Mouse (Mus musculus) bone marrow macrophage, adult 2 months (primary cell): ENCODE data around the gene Sumf1. TPM values are rescaled to one million over a fixed set of nuclear protein-coding genes. Genes with fewer than 3 reads are reported as not detected.

Experiments
- H3K27ac ChIP-seq: 2 replicates; pipeline ENCODE4 v1.5.1; 2012; ENCODE audit warnings: low read depth, low read length; ENCODE audit not compliant: insufficient read depth
- H3K4me1 ChIP-seq: 2 replicates; pipeline ENCODE4 v1.6.1; 2012; ENCODE audit warnings: low read length; ENCODE audit not compliant: control insufficient read depth, insufficient read depth
- H3K4me3 ChIP-seq: 2 replicates; pipeline ENCODE4 v1.5.1; 2012; ENCODE audit warnings: mild to moderate bottlenecking, low read length, moderate library complexity; ENCODE audit not compliant: insufficient read depth
- CTCF ChIP-seq: IDR thresholded peaks from 2 replicates; pipeline ENCODE4 v1.5.1; 2012; ENCODE audit warnings: low read depth, mild to moderate bottlenecking, low read length, moderate library complexity
- POLR2A ChIP-seq: IDR thresholded peaks from 2 replicates; pipeline ENCODE4 v1.6.1; 2012; ENCODE audit warnings: mild to moderate bottlenecking, low read depth, low read length, borderline replicate concordance
- polyA plus RNA-seq: library from polyadenylated mRNA; stranded (reverse); fragments of >200 nt; gene quantifications from 2 replicates; pipeline ENCODE4 v1.2.4, GENCODE M21; 2012; ENCODE audit not compliant: missing spikeins, insufficient read depth, insufficient read length

Sumf1 gene
- polyA plus RNA-seq, 1 experiment, result 62.7 TPM

GRCm38 (mm10) chr6:108098846-108099217 lies 86.5 kb downstream of the Sumf1 start:
- H3K4me1 ChIP-seq, result peaks cover 7% of the 10 kb centered on the region
- TF ChIP-seq CTCF (no peak), POLR2A (no peak)
- no peak overlapping the region for H3K4me3 ChIP-seq
- H3K27ac ChIP-seq, result no peak overlapping the region

GRCm38 (mm10) chr6:108098171-108098845 lies 87.1 kb downstream of the Sumf1 start:
- no peak for TF ChIP-seq POLR2A
- TF ChIP-seq CTCF, result no peak
- peaks cover 7% of the 10 kb centered on the region for H3K4me1 ChIP-seq
- no peak overlapping the region for H3K27ac ChIP-seq
- H3K4me3 ChIP-seq, result no peak overlapping the region

GRCm38 (mm10) chr6:108095445-108095844 lies 89.9 kb downstream of the Sumf1 start:
- H3K4me3 ChIP-seq, result no peak overlapping the region
- TF ChIP-seq CTCF, result no peak
- TF ChIP-seq POLR2A, result no peak
- H3K27ac ChIP-seq, result no peak overlapping the region
- H3K4me1 ChIP-seq, result peaks cover 4% of the 10 kb centered on the region

- Histone ChIP-seq H3K4me3 (no peak overlapping the region), H3K27ac (no peak overlapping the region), H3K4me1 (no peaks in the 10 kb centered on the region)
- no peak for TF ChIP-seq CTCF
- TF ChIP-seq POLR2A, result no peak
Observed at GRCm38 (mm10) chr6:108093449-108093848, 91.9 kb downstream of the Sumf1 start.

GRCm38 (mm10) chr6:108092646-108093045 lies 92.7 kb downstream of the Sumf1 start:
- TF ChIP-seq CTCF, result no peak
- Histone ChIP-seq H3K27ac (no peak overlapping the region), H3K4me3 (no peak overlapping the region), H3K4me1 (no peaks in the 10 kb centered on the region)

- Histone ChIP-seq H3K4me3 (no peak overlapping the region), H3K27ac (no peak overlapping the region), H3K4me1 (no peaks in the 10 kb centered on the region)
- TF ChIP-seq CTCF (no peak), POLR2A (no peak)
Observed at GRCm38 (mm10) chr6:108091296-108091695, 94.1 kb downstream of the Sumf1 start.

GRCm38 (mm10) chr6:108075857-108076256 lies 109.5 kb downstream of the Sumf1 start:
- no peak overlapping the region for H3K27ac ChIP-seq
- no peaks in the 10 kb centered on the region for H3K4me1 ChIP-seq
- TF ChIP-seq POLR2A (no peak), CTCF (no peak)
- no peak overlapping the region for H3K4me3 ChIP-seq

GRCm38 (mm10) chr6:108074624-108075023 lies 110.8 kb downstream of the Sumf1 start:
- TF ChIP-seq POLR2A (no peak), CTCF (no peak)
- no peaks in the 10 kb centered on the region for H3K4me1 ChIP-seq
- H3K27ac ChIP-seq, result no peak overlapping the region
- H3K4me3 ChIP-seq, result no peak overlapping the region

GRCm38 (mm10) chr6:108073931-108074330 lies 111.5 kb downstream of the Sumf1 start:
- H3K4me3 ChIP-seq, result no peak overlapping the region
- TF ChIP-seq CTCF (no peak), POLR2A (no peak)
- H3K27ac ChIP-seq, result no peak overlapping the region
- no peaks in the 10 kb centered on the region for H3K4me1 ChIP-seq

GRCm38 (mm10) chr6:108073071-108073470 lies 112.3 kb downstream of the Sumf1 start:
- Histone ChIP-seq H3K4me1 (no peaks in the 10 kb centered on the region), H3K27ac (no peak overlapping the region), H3K4me3 (no peak overlapping the region)
- TF ChIP-seq POLR2A (no peak), CTCF (no peak)

GRCm38 (mm10) chr6:108070947-108071346 lies 114.4 kb downstream of the Sumf1 start:
- Histone ChIP-seq H3K4me3 (no peak overlapping the region), H3K4me1 (no peaks in the 10 kb centered on the region)
- TF ChIP-seq CTCF, result no peak
- no peak for TF ChIP-seq POLR2A

More at GRCm38 (mm10) chr6:108070947-108071346, 114.4 kb downstream of the Sumf1 start:
- H3K27ac ChIP-seq, result no peak overlapping the region
